Mouse (Mus musculus): ENCODE results near the gene Snu13.

GRCm38 (mm10) chr15:82040650-82041049, 6.7 kb downstream of the Snu13 start:
- no peak for TF ChIP-seq CHD2 (IDR thresholded peaks at IDR 0.05; ENCODE audit: low read depth, low read length)
- no peak for TF ChIP-seq ZC3H11A (IDR thresholded peaks at IDR 0.05; ENCODE audit: borderline replicate concordance, low read depth, low read length)
- no peak for TF ChIP-seq MAFK (IDR thresholded peaks at IDR 0.05; ENCODE audit: insufficient read depth, low read depth, low read length)

Data from ES-E14 (cell line).